Mouse (Mus musculus) urinary bladder, postnatal 4 days (tissue): ENCODE measurements around the gene Dync1i2.

ENCODE experiments used
- DNase-seq, 2 experiments: peaks; one replicate each; pipeline ENCODE4 v3.0.0; 2021 to 2022; ENCODE audit warnings: low spot score in 2 of 2

The Dync1i2 gene

GRCm38 (mm10) chr2:71211591-71212359, at the start of gene Dync1i2:
Dync1i2 (plus strand) TSS chr2:71211706.
- DNase-seq = peak; percentile 88 to 90

- no peak for DNase-seq
Measured at GRCm38 (mm10) chr2:71162831-71163621, 48.5 kb upstream of the Dync1i2 start.

- no peak for DNase-seq
Measured at GRCm38 (mm10) chr2:71167211-71167610, 44.3 kb upstream of the Dync1i2 start.

DNA sequence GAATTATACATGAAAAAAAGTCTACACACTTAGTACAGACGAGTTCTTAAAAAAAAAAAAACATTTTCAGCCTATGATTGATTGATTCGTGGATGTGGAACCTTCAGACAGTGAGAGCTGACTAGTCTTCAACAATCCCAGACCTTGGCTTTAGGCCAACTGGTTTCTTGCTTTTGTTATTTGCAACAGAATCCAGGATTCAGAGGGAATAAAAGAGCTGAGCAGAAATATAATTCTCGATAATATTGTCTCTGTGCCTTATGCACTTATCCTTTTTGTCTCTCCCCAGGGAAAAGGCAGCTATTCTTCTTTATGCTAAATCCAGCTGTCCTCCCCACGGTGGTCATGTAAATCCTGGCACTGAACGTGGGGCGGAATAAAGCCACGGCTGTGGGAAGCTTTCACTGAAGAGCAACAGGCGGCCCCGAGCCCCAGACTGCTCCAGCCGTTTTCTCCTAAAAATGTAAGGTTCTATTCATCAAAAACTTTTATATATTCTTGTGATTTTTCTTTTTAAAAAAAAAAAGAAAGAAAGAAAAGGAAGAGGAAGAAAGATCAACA, 43.0 kb upstream of the Dync1i2 start:
- DNase-seq = no peak

DNA sequence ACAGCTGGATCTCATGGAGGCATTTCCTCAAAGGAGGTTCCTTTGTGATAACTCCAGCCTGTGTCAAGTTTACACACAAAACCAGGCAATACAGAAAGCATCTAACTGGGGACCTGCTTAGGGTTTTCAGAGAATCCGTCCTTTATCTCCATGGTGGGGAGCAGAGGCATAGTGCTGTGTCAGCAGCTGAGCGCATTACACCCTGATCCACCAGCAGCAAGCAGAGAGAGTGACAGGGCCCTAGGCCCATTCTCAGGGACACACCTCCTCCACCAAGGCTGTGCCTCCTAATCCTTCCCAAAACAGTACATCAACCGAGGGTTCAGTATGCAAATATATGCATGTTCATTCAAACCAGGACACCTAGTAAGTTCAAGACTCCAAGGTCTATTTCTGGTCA, 38.5 kb upstream of the Dync1i2 start:
- no peak for DNase-seq

- DNase-seq = no peak
Measured at GRCm38 (mm10) chr2:71176329-71177249, 34.9 kb upstream of the Dync1i2 start.

DNA sequence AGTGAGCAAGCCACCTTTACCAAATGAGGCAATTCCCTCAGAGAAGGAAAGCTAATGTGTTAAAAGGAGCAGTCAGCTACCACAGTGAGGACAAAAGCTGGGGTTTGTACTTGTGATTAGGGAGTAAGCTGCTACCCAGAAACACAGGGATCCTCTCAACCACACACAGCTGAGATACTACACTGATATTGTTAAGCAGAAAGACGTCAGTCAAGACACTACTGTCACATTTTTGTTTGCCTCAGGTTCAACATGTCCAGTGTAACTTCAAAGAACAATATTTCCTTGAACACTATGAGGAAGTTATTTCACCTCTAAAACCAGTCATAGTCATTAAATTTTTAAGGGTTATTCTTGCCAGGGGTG, 34.3 kb upstream of the Dync1i2 start:
- no peak for DNase-seq

DNA sequence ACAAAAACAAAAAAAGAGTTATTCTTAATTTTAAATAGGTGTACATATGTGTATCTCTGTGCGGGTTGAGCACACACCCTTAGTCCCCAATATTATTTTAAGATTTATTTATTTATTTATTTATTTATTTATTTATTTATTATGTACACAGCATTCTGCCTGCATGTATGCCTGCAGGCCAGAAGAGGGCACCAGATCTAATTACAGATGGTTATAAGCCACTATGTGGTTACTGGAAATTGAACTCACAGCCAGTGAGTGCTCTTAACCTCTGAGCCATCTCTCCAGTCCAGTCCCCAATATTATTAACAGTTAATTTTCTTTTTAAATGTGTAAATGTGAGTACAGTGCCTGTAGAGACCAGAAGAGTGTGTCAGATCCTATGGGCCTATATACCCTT, 33.7 kb upstream of the Dync1i2 start:
- DNase-seq = no peak

DNA sequence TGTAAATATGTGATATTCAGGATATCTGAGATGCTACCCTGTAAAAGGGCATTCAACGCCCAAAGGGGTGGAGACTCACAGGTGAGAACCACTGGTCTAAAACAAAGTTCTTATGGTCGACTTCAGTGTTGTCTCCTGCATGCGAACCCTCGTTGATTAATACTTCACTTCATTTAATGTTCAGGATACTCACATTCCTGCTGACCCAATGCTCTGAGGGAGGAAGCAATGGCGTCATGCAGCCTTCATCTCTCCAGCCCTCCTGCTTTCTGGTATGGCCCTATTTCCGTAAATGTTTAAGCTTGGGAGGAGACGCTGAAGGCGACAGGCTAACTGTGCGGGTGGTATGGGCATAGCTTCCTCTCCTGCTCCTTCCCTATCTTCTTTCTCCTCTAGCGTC, 31.8 kb upstream of the Dync1i2 start:
- DNase-seq = no peak

DNA sequence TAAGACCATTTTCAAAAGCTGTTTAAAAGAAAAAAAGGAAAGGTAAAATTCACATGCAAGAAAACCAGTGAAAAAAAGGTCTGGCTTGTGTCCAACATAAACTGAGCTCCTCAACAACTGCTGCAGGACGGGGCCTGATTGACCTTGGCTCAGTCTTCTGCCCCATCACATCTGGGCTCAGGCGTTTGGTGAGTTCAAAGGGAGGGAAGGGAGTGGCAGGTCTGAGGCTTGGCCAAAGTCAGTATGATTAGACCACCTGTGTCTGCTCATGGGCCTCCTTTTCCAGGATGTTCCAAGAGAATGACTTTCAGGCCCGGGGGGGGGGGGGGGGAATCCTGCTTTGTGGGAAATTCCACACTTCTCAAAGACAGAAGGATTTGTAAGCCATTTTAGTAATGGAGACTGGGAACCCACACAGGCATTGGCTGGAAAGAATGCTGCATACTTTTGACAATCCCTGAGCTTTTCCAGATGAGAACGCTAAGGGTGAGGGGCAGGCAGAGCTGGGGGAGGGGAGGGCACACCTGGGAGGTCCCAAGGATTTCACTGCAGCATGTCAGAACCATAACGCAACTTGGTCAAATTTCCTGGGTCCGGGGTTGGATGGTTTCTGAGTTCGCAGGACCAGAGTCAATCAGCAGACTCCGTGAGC, 30.8 kb upstream of the Dync1i2 start:
- no peak for DNase-seq

DNA sequence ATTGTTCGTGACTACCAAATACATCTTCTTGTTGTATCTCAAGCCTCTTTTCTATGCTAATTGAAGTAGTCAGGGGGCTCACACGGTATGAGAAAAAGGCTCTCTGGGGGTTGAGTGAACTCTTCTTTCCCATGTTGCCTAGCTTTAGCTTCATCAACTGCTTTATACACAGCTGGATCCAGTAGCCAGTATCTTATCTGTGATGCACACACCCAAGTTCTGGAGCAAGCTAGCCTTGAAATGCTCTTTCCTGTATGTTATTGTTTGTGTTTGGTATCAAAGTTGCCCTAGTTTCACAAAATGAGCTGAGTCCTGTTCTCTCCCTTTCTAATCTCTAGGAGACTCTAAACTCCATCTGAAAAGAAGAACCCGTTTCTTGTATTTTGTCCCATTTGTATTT, 23.6 kb upstream of the Dync1i2 start:
- no peak for DNase-seq

DNA sequence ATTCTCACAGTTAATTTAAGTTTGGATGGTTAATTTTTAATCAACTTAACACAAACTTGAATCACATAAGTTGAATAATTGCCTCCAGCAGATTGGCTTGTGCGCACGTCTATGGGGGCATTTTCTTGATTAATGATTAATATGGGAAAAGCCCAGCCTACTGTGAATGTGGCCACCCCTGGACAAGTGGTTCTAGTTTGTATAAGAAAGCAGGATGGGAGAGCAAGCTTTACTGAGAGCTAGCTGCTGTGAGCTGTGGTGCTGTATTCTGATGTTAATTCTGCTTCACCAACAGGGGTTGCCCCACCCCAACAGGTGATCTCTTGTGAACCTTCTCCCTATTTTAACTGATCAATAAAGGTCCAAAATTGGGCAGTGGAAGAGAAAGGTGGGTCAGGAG, 22.6 kb upstream of the Dync1i2 start:
- DNase-seq = no peak

GRCm38 (mm10) chr2:71191391-71192194, 19.9 kb upstream of the Dync1i2 start:
- DNase-seq = no peak

- DNase-seq = no peak
Measured at GRCm38 (mm10) chr2:71192195-71192807, 19.2 kb upstream of the Dync1i2 start.

DNA sequence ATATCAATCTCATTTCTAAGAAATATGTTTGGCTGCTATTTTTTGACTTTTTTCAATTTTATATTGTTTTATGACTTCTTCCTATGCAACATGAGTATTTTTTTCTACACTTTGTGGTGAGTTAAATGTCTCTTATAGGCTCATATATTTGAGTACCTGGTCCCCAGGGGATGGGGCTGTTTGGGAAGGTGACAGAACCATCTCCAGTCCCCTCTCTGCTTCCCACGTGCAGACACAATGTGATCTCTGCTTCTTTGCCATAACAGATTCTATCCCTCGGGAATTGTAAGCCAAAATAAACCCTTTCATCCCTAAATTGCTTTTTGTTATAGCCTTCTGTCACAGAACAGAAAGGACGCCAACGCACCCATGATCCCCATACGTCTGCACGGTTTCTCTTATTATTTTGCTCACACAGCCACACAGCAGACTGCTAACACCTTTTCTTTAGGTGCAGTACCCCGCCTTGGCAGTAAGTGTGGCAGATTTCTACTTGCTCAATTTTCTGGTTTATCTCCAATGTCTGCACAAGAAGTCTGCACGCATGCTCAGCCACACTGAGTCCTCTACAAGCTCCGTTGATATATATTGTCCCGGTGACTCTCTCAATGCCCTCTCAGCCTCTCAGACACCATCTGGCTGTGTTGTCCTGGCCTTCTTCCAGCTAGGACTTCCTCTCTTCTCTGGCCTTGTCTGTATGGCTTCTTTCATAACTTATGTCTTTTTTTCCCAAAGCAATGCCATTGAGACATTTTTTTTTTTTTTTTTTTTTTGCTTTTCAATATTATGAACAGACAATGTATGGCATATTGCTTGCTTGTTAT, 17.2 kb upstream of the Dync1i2 start:
- no peak for DNase-seq

GRCm38 (mm10) chr2:71196947-71197346, 14.6 kb upstream of the Dync1i2 start:
- no peak for DNase-seq

- DNase-seq = no peak
Measured at GRCm38 (mm10) chr2:71198907-71199306, 12.6 kb upstream of the Dync1i2 start.

- DNase-seq = no peak
Measured at GRCm38 (mm10) chr2:71200485-71200884, 11.0 kb upstream of the Dync1i2 start.

DNA sequence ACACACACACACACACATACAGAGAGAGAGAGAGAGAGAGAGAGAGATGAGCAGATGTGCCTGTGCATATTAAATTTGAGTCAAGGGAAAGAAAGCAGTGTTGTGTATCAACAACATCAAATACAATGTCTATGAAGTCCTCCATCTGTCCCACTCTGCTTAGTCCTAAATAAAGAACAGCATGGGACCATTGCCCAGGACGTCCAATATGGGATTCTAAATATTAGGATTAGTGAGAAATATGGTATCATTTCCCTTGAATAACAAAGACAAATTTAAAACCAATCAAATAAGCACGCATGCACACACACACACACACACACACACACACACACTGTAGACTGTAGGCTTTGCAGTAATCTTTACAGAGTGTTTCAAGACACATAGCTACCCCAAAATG, 9.6 kb upstream of the Dync1i2 start:
- DNase-seq = no peak
